ENCODE assay signal across 12 mouse cellular contexts in the genomic region with DNA sequence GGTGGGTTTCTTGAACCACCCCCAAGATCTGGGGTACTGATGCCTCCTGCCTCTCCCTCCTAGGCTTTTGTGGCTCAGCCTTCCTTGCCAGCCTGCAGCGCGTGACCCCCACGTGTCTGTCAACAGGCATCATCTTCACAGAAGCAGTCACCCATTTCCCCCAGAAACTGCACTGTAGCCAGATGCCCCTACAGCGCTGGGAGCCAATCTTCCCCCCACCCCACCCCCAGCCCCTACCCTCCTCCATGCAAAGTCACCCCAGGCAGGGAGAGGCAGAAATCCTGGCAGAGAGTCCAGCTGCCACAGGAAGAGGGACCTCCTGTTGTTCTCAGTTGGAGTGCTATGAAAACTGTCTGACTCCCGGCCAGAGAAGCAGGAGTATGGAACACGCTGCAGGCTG. TPM values are rescaled to one million over a fixed set of nuclear protein-coding genes. Genes with fewer than 3 reads are reported as not detected.
DNase-seq lines count a peak whose midpoint lies in the region; ATAC-seq and TF ChIP-seq lines count a peak whose summit lies in the region.
"Had no signal": no experiment of that assay in that cellular context is flagged by ENCODE, and none has a peak within 500 bp of the region (broad histone marks: within the 10 kb centered on the region; RNA-seq: fewer than 3 reads in every experiment).

No protein-coding gene starts in this region.

- H3K4me1 ChIP-seq in kidney, embryonic 16.5 days (ENCODE audit: insufficient read depth, low read length): peaks cover 21% of the 10 kb centered on the region; the same call in 1 of the 2 replicates
- peaks cover 9% of the 10 kb centered on the region for H3K4me1 ChIP-seq in hindbrain, postnatal 0 days (ENCODE audit: insufficient read depth, low read length)
- H3K4me1 ChIP-seq in liver, embryonic 12.5 days: peaks cover 7% of the 10 kb centered on the region; the same call in 1 of the 2 replicates
- no peaks in the 10 kb centered on the region for H3K4me1 ChIP-seq in thymus, adult 2 months (replicated peaks; ENCODE audit: control insufficient read depth, insufficient read depth, low read length)

- H3K9ac ChIP-seq in kidney, embryonic 16.5 days (replicated peaks; ENCODE audit: low read length): 0 out of 2 replicates have a peak overlapping the region, but pooled peaks have one; percentile 8
- no peak overlapping the region for H3K9ac ChIP-seq in hindbrain, postnatal 0 days (replicated peaks; ENCODE audit: low read length)
- H3K9ac ChIP-seq in liver, embryonic 12.5 days: no peak overlapping the region
- H3K9ac ChIP-seq: limb, embryonic 15.5 days had no signal

- no peak overlapping the region for H3K4me2 ChIP-seq in kidney, embryonic 16.5 days (replicated peaks; ENCODE audit: low read depth, low read length)
- 0 out of 2 replicates have a peak overlapping the region, but pooled peaks have one; percentile 16 for H3K4me2 ChIP-seq in hindbrain, postnatal 0 days (ENCODE audit: low read depth, low read length)
- H3K4me2 ChIP-seq in liver, embryonic 12.5 days: no peak overlapping the region
- H3K4me2 ChIP-seq: limb, embryonic 15.5 days had no signal

- H3K4me3 ChIP-seq in kidney, embryonic 16.5 days (ENCODE audit: low read length): no peak overlapping the region
- no peak overlapping the region for H3K4me3 ChIP-seq in hindbrain, postnatal 0 days (ENCODE audit: low read length)
- H3K4me3 ChIP-seq in liver, embryonic 12.5 days: no peak overlapping the region
- no peak overlapping the region for H3K4me3 ChIP-seq in thymus, adult 2 months (ENCODE audit: control insufficient read depth, insufficient read depth, low read length)
- H3K4me3 ChIP-seq: limb, embryonic 15.5 days; myocyte had no signal

- no peaks in the 10 kb centered on the region for H3K36me3 ChIP-seq in kidney, embryonic 16.5 days (ENCODE audit: insufficient read depth, low read length)
- no peaks in the 10 kb centered on the region for H3K36me3 ChIP-seq in hindbrain, postnatal 0 days (ENCODE audit: insufficient read depth, low read length)
- H3K36me3 ChIP-seq in liver, embryonic 12.5 days: no peaks in the 10 kb centered on the region
- no peaks in the 10 kb centered on the region for H3K36me3 ChIP-seq in thymus, adult 2 months (ENCODE audit: control insufficient read depth, insufficient read depth, low read length)
- H3K36me3 ChIP-seq: limb, embryonic 15.5 days had no signal

- peak; percentile 12 to 21 for DNase-seq in cerebellum, postnatal 36 days
- DNase-seq in cerebellum, adult 11-12 months: no peak
- DNase-seq in kidney, postnatal 36 days: no peak
- DNase-seq in R1 (ENCODE audit: low read depth, low spot score): peak; percentile 34
- DNase-seq in hindbrain, postnatal 0 days (ENCODE audit: low spot score): peak; percentile 69
- DNase-seq in thymus, adult 2 months: no peak
- DNase-seq: B cell, adult 2 months; cerebellum, adult 18-20 months had no signal

- H3K27ac ChIP-seq in kidney, embryonic 16.5 days (ENCODE audit: low read length): no peak overlapping the region
- H3K27ac ChIP-seq in hindbrain, postnatal 0 days: no peak overlapping the region
- H3K27ac ChIP-seq in liver, embryonic 12.5 days: no peak overlapping the region
- H3K27ac ChIP-seq in thymus, adult 2 months (ENCODE audit: control insufficient read depth, insufficient read depth, low read length): no peak overlapping the region
- H3K27ac ChIP-seq: limb, embryonic 15.5 days had no signal

- peaks cover 2% of the 10 kb centered on the region for H3K27me3 ChIP-seq in kidney, embryonic 16.5 days (ENCODE audit: insufficient read depth, low read length)
- no peaks in the 10 kb centered on the region for H3K27me3 ChIP-seq in hindbrain, postnatal 0 days (ENCODE audit: insufficient read depth, low read length)
- peaks cover 26% of the 10 kb centered on the region for H3K27me3 ChIP-seq in liver, embryonic 12.5 days (replicated peaks)
- no peaks in the 10 kb centered on the region for H3K27me3 ChIP-seq in thymus, adult 2 months (ENCODE audit: control insufficient read depth, insufficient read depth, low read length)

- WGBS in kidney, embryonic 16.5 days: 14% methylated on average over 6 of the region's 6 CpGs
- WGBS in hindbrain, postnatal 0 days: 9% methylated on average over 6 of the region's 6 CpGs
- WGBS in liver, embryonic 12.5 days (ENCODE audit: insufficient replicate concordance): 23% methylated on average over 6 of the region's 6 CpGs
- 49% methylated on average over 6 of the region's 6 CpGs for WGBS in thymus, adult 2 months

- TF ChIP-seq CTCF in hindbrain, postnatal 0 days (IDR thresholded peaks at IDR 0.05; ENCODE audit: low read depth): no peak
- TF ChIP-seq CTCF in thymus, adult 2 months (IDR thresholded peaks at IDR 0.05; ENCODE audit: borderline replicate concordance, control insufficient read depth, extremely low read depth, insufficient read depth, low read length, poor library complexity): no peak

- peak; percentile 58; the same call in 1 of the 2 replicates for ATAC-seq in kidney, embryonic 16.5 days (ENCODE audit: low FRiP score, low TSS enrichment)
- peak; percentile 61; the same call in 1 of the 2 replicates for ATAC-seq in hindbrain, postnatal 0 days
- ATAC-seq in liver, embryonic 12.5 days: no peak

- TF ChIP-seq POLR2A in thymus, adult 2 months (IDR thresholded peaks at IDR 0.05; ENCODE audit: control insufficient read depth, extremely low read depth, insufficient read depth, low read length, poor library complexity): no peak

- H3K9me3 ChIP-seq in kidney, embryonic 16.5 days (ENCODE audit: low read length): no peaks in the 10 kb centered on the region
- H3K9me3 ChIP-seq in hindbrain, postnatal 0 days (ENCODE audit: low read length): no peaks in the 10 kb centered on the region
- no peaks in the 10 kb centered on the region for H3K9me3 ChIP-seq in liver, embryonic 12.5 days (replicated peaks)
- H3K9me3 ChIP-seq: limb, embryonic 15.5 days had no signal

RNA-seq across cellular contexts. Expression of a gene that starts 35.8 kb away (rescaled TPM):
- polyA plus RNA-seq in kidney, embryonic 16.5 days (2015; fragmentation: Nextera tagmentation; extraction: Ambion mirVana): 0.32 and 0.69 TPM in 2 replicates
- 9.8 and 13.0 TPM in 2 replicates for total RNA-seq in hindbrain, postnatal 0 days (2014; rRNA removed)
- polyA plus RNA-seq in hindbrain, postnatal 0 days (2015; fragmentation: Nextera tagmentation; extraction: Ambion mirVana): 10.0 and 11.3 TPM in 2 replicates
- 0.32 TPM in 1 of 2 replicates, not detected in the other for polyA plus RNA-seq in liver, embryonic 12.5 days (2016; fragmentation: Nextera tagmentation; extraction: Ambion mirVana)
- 0.32 and 0.55 TPM in 2 replicates for polyA plus RNA-seq in thymus, adult 2 months (2012; rRNA removed)

RNA-seq across cellular contexts. Expression of a gene that starts 36.5 kb away (rescaled TPM):
- 235 and 267 TPM in 2 replicates for polyA plus RNA-seq in kidney, embryonic 16.5 days (2015; fragmentation: Nextera tagmentation; extraction: Ambion mirVana)
- 64.6 and 73.8 TPM in 2 replicates for total RNA-seq in hindbrain, postnatal 0 days (2014; rRNA removed)
- 237 and 246 TPM in 2 replicates for polyA plus RNA-seq in hindbrain, postnatal 0 days (2015; fragmentation: Nextera tagmentation; extraction: Ambion mirVana)
- 109 and 122 TPM in 2 replicates for polyA plus RNA-seq in liver, embryonic 12.5 days (2016; fragmentation: Nextera tagmentation; extraction: Ambion mirVana)
- 99.8 and 110 TPM in 2 replicates for polyA plus RNA-seq in thymus, adult 2 months (2012; rRNA removed)

RNA-seq across cellular contexts. Expression of a gene that starts 37.4 kb away (rescaled TPM):
- 72.8 and 74.8 TPM in 2 replicates for polyA plus RNA-seq in kidney, embryonic 16.5 days (2015; fragmentation: Nextera tagmentation; extraction: Ambion mirVana)
- 125 and 131 TPM in 2 replicates for total RNA-seq in hindbrain, postnatal 0 days (2014; rRNA removed)
- 77.5 and 82.1 TPM in 2 replicates for polyA plus RNA-seq in hindbrain, postnatal 0 days (2015; fragmentation: Nextera tagmentation; extraction: Ambion mirVana)
- polyA plus RNA-seq in liver, embryonic 12.5 days (2016; fragmentation: Nextera tagmentation; extraction: Ambion mirVana): 22.5 and 24.4 TPM in 2 replicates
- polyA plus RNA-seq in thymus, adult 2 months (2012; rRNA removed): 64.6 and 68.4 TPM in 2 replicates

RNA-seq across cellular contexts. Expression of a gene that starts 47.6 kb away (rescaled TPM):
- polyA plus RNA-seq in kidney, embryonic 16.5 days (2015; fragmentation: Nextera tagmentation; extraction: Ambion mirVana): 2.6 and 3.2 TPM in 2 replicates
- total RNA-seq in hindbrain, postnatal 0 days (2014; rRNA removed): 0.61 and 1.2 TPM in 2 replicates
- polyA plus RNA-seq in hindbrain, postnatal 0 days (2015; fragmentation: Nextera tagmentation; extraction: Ambion mirVana): 2.7 and 3.1 TPM in 2 replicates
- polyA plus RNA-seq in liver, embryonic 12.5 days (2016; fragmentation: Nextera tagmentation; extraction: Ambion mirVana): 1.5 and 2.1 TPM in 2 replicates
- polyA plus RNA-seq in thymus, adult 2 months (2012; rRNA removed): 24.2 and 27.3 TPM in 2 replicates

RNA-seq across cellular contexts. Expression of a gene that starts 55.8 kb away (rescaled TPM):
- polyA plus RNA-seq in kidney, embryonic 16.5 days (2015; fragmentation: Nextera tagmentation; extraction: Ambion mirVana): 62.4 and 63.7 TPM in 2 replicates
- 62.6 and 63.3 TPM in 2 replicates for total RNA-seq in hindbrain, postnatal 0 days (2014; rRNA removed)
- 56.0 and 61.7 TPM in 2 replicates for polyA plus RNA-seq in hindbrain, postnatal 0 days (2015; fragmentation: Nextera tagmentation; extraction: Ambion mirVana)
- polyA plus RNA-seq in liver, embryonic 12.5 days (2016; fragmentation: Nextera tagmentation; extraction: Ambion mirVana): 39.4 and 40.2 TPM in 2 replicates
- 56.4 and 58.1 TPM in 2 replicates for polyA plus RNA-seq in thymus, adult 2 months (2012; rRNA removed)

Comparison
In these comparisons a context has a peak if more than half of its experiments do, and no peak if none do; other contexts are left out.
1. DNase-seq: peak in cerebellum, postnatal 36 days (2 of 2), R1 (single experiment) and hindbrain, postnatal 0 days (single experiment); none in cerebellum, adult 11-12 months (single experiment), kidney, postnatal 36 days (0 of 2) and thymus, adult 2 months (single experiment).